Mouse (Mus musculus): ENCODE data around the gene Rdx. TPM values are rescaled to one million over a fixed set of nuclear protein-coding genes. Genes with fewer than 3 reads are reported as not detected.

The Rdx gene
- polyA plus RNA-seq, 1 experiment from 2014 or later: 62.6 TPM

GRCm38 (mm10) chr9:52077692-52078091 lies 30.7 kb downstream of the Rdx start:
- no peak overlapping the region for H3K27ac ChIP-seq (ENCODE audit: low read length)
- WGBS: 94% methylated on average over 1 of the region's 1 CpGs
- no peak overlapping the region for H3K4me3 ChIP-seq (ENCODE audit: low read depth, low read length)
- no peaks in the 10 kb centered on the region for H3K27me3 ChIP-seq (ENCODE audit: control insufficient read depth, insufficient read depth, low read depth, low read length)
- no peak overlapping the region for H3K9ac ChIP-seq (ENCODE audit: low read depth, low read length)
- H3K9me3 ChIP-seq (replicated peaks; ENCODE audit: control insufficient read depth, low read length, poor library complexity, severe bottlenecking): no peaks in the 10 kb centered on the region
- no peaks in the 10 kb centered on the region for H3K4me1 ChIP-seq (ENCODE audit: control insufficient read depth, insufficient read depth, low read length)
- H3K4me2 ChIP-seq (ENCODE audit: low read length): no peak overlapping the region
- ATAC-seq: no peak
- H3K36me3 ChIP-seq (ENCODE audit: control insufficient read depth, insufficient read depth, low read length): peaks cover 3% of the 10 kb centered on the region; the same call in 1 of the 2 replicates

GRCm38 (mm10) chr9:52081979-52082378 lies 35.0 kb downstream of the Rdx start:
- H3K36me3 ChIP-seq (ENCODE audit: control insufficient read depth, insufficient read depth, low read length): peaks cover 18% of the 10 kb centered on the region
- no peak overlapping the region for H3K4me2 ChIP-seq (ENCODE audit: low read length)
- H3K27me3 ChIP-seq (ENCODE audit: control insufficient read depth, insufficient read depth, low read depth, low read length): no peaks in the 10 kb centered on the region
- no peak for ATAC-seq
- H3K4me1 ChIP-seq (ENCODE audit: control insufficient read depth, insufficient read depth, low read length): no peaks in the 10 kb centered on the region
- WGBS: 94% methylated on average over 2 of the region's 2 CpGs
- H3K9ac ChIP-seq (ENCODE audit: low read depth, low read length): no peak overlapping the region
- no peak overlapping the region for H3K27ac ChIP-seq (ENCODE audit: low read length)
- no peak overlapping the region for H3K4me3 ChIP-seq (ENCODE audit: low read depth, low read length)
- no peaks in the 10 kb centered on the region for H3K9me3 ChIP-seq (replicated peaks; ENCODE audit: control insufficient read depth, low read length, poor library complexity, severe bottlenecking)

DNA sequence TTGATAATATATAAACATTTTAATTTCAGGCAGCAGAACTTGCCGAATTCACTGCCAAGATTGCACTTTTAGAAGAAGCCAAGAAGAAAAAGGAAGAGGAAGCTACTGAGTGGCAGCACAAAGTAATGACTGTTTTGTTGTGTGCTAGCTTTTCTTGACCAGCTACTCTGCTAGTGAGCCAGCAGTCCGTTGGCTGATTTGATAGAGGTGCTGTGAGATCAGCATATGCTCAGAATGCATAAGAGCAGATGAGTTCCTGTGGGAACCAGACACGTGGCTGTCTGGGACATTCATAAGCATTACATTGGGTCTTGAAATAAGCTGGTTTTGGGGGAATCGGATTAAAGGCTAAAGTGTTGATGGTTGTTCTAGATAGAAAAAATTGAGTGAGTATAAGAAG lies 35.4 kb downstream of the Rdx start:
- H3K4me2 ChIP-seq (ENCODE audit: low read length): no peak overlapping the region
- peaks cover 18% of the 10 kb centered on the region for H3K36me3 ChIP-seq (ENCODE audit: control insufficient read depth, insufficient read depth, low read length)
- H3K27me3 ChIP-seq (ENCODE audit: control insufficient read depth, insufficient read depth, low read depth, low read length): no peaks in the 10 kb centered on the region
- no peak overlapping the region for H3K9ac ChIP-seq (ENCODE audit: low read depth, low read length)
- no peak overlapping the region for H3K4me3 ChIP-seq (ENCODE audit: low read depth, low read length)
- WGBS: 76% methylated on average over 4 of the region's 4 CpGs
- H3K4me1 ChIP-seq (ENCODE audit: control insufficient read depth, insufficient read depth, low read length): no peaks in the 10 kb centered on the region
- no peaks in the 10 kb centered on the region for H3K9me3 ChIP-seq (replicated peaks; ENCODE audit: control insufficient read depth, low read length, poor library complexity, severe bottlenecking)
- ATAC-seq: no peak
- H3K27ac ChIP-seq (ENCODE audit: low read length): no peak overlapping the region

- no peaks in the 10 kb centered on the region for H3K9me3 ChIP-seq (replicated peaks; ENCODE audit: control insufficient read depth, low read length, poor library complexity, severe bottlenecking)
- H3K4me2 ChIP-seq (ENCODE audit: low read length): no peak overlapping the region
- H3K36me3 ChIP-seq (ENCODE audit: control insufficient read depth, insufficient read depth, low read length): 0 out of 2 replicates have a peak, but pooled peaks cover 2% of the 10 kb centered on the region
- no peak overlapping the region for H3K4me3 ChIP-seq (ENCODE audit: low read depth, low read length)
- H3K9ac ChIP-seq (ENCODE audit: low read depth, low read length): no peak overlapping the region
- WGBS: 93% methylated on average over 9 of the region's 9 CpGs
- no peak for ATAC-seq
- no peaks in the 10 kb centered on the region for H3K4me1 ChIP-seq (ENCODE audit: control insufficient read depth, insufficient read depth, low read length)
- no peak overlapping the region for H3K27ac ChIP-seq (ENCODE audit: low read length)
- H3K27me3 ChIP-seq (ENCODE audit: control insufficient read depth, insufficient read depth, low read depth, low read length): no peaks in the 10 kb centered on the region
Measured at GRCm38 (mm10) chr9:52091752-52092151, 44.8 kb downstream of the Rdx start.

- Histone ChIP-seq H3K4me3 (ENCODE audit: low read depth, low read length) (no peak overlapping the region), H3K4me1 (ENCODE audit: control insufficient read depth, insufficient read depth, low read length) (no peaks in the 10 kb centered on the region), H3K9me3 (replicated peaks; ENCODE audit: control insufficient read depth, low read length, poor library complexity, severe bottlenecking) (no peaks in the 10 kb centered on the region), H3K27ac (ENCODE audit: low read length) (no peak overlapping the region), H3K27me3 (ENCODE audit: control insufficient read depth, insufficient read depth, low read depth, low read length) (no peaks in the 10 kb centered on the region), H3K4me2 (ENCODE audit: low read length) (no peak overlapping the region), H3K9ac (ENCODE audit: low read depth, low read length) (no peak overlapping the region), H3K36me3 (ENCODE audit: control insufficient read depth, insufficient read depth, low read length) (no peaks in the 10 kb centered on the region)
- no peak for ATAC-seq
- WGBS: 85% methylated on average over 5 of the region's 5 CpGs
Measured at GRCm38 (mm10) chr9:52092311-52092710, 45.3 kb downstream of the Rdx start.

DNA sequence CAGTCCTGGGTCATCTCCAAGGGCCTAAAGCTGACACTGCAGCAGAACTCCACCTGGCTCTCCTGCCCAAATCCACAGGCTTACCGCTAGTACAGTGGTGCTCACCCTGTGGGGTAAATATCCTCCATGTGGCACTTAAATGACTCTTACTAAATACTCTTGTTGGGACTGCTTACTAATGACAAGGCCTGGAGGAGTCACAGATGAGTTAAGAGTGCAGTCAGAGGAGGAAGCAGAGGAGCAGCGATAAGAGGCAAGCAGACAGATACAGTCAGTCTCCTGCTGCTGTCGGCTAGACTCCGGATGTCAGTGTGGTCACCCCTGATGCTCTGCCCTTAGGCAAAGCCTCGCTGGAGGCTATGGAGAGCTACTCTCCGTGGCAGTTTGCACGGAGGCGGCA lies 46.1 kb downstream of the Rdx start:
- H3K27ac ChIP-seq (ENCODE audit: low read length): no peak overlapping the region
- no peak for ATAC-seq
- H3K4me1 ChIP-seq (ENCODE audit: control insufficient read depth, insufficient read depth, low read length): no peaks in the 10 kb centered on the region
- 61% methylated on average over 8 of the region's 8 CpGs for WGBS
- H3K4me3 ChIP-seq (ENCODE audit: low read depth, low read length): no peak overlapping the region
- no peaks in the 10 kb centered on the region for H3K9me3 ChIP-seq (replicated peaks; ENCODE audit: control insufficient read depth, low read length, poor library complexity, severe bottlenecking)
- H3K9ac ChIP-seq (ENCODE audit: low read depth, low read length): no peak overlapping the region
- no peaks in the 10 kb centered on the region for H3K27me3 ChIP-seq (ENCODE audit: control insufficient read depth, insufficient read depth, low read depth, low read length)
- no peak overlapping the region for H3K4me2 ChIP-seq (ENCODE audit: low read length)
- H3K36me3 ChIP-seq (ENCODE audit: control insufficient read depth, insufficient read depth, low read length): no peaks in the 10 kb centered on the region

DNA sequence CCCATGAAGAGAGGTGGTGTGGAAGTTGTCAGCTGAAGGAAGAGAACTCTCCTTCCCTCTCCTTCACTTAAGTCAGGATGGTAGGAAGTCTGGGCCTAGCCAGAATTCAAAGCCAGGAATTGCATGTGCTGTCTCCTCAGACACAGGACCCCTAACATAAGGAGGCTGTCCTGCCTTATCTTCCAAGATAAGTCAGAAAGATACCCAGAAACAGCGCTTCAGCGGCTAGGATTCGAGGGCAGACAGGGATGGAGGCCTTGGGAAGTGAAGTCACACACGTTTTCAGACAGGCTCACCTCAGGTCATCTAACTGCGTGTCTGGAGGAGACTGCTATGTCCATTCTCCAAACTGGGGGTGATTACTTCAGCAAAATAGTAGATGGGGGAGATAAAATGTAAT lies 47.0 kb downstream of the Rdx start:
- H3K36me3 ChIP-seq (ENCODE audit: control insufficient read depth, insufficient read depth, low read length): no peaks in the 10 kb centered on the region
- no peak overlapping the region for H3K27ac ChIP-seq (ENCODE audit: low read length)
- no peak overlapping the region for H3K4me2 ChIP-seq (ENCODE audit: low read length)
- no peaks in the 10 kb centered on the region for H3K9me3 ChIP-seq (replicated peaks; ENCODE audit: control insufficient read depth, low read length, poor library complexity, severe bottlenecking)
- no peaks in the 10 kb centered on the region for H3K27me3 ChIP-seq (ENCODE audit: control insufficient read depth, insufficient read depth, low read depth, low read length)
- no peak overlapping the region for H3K9ac ChIP-seq (ENCODE audit: low read depth, low read length)
- no peak for ATAC-seq
- H3K4me3 ChIP-seq (ENCODE audit: low read depth, low read length): no peak overlapping the region
- WGBS: 89% methylated on average over 5 of the region's 5 CpGs
- no peaks in the 10 kb centered on the region for H3K4me1 ChIP-seq (ENCODE audit: control insufficient read depth, insufficient read depth, low read length)

DNA sequence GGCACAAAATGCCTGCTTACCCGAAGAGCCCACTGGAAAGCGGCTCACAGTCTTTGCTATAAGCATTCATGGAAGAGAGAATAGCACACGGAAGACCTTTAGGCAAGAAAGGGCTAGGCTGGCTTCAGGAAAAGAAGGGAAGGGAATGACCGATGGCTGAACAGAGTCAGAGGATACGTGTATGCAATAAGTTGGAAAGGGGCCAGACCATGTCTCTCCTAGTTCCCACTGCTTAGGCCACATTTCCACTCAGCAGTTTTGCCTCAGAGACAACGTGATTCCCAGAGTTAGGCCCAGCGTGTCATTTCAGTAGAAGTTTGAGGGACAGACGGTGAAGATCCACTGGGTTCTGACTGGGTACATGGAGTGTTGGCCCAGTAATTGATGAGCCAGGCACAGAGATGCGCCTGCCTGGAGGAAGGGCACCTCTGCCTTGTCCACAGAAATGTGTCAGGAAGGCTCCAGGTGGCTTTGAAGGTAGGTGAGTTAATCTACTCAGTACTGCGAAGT lies 47.6 kb downstream of the Rdx start:
- no peaks in the 10 kb centered on the region for H3K9me3 ChIP-seq (replicated peaks; ENCODE audit: control insufficient read depth, low read length, poor library complexity, severe bottlenecking)
- no peak overlapping the region for H3K27ac ChIP-seq (ENCODE audit: low read length)
- H3K4me2 ChIP-seq (ENCODE audit: low read length): no peak overlapping the region
- H3K4me3 ChIP-seq (ENCODE audit: low read depth, low read length): no peak overlapping the region
- ATAC-seq: no peak
- no peaks in the 10 kb centered on the region for H3K27me3 ChIP-seq (ENCODE audit: control insufficient read depth, insufficient read depth, low read depth, low read length)
- H3K9ac ChIP-seq (ENCODE audit: low read depth, low read length): no peak overlapping the region
- WGBS: 88% methylated on average over 10 of the region's 10 CpGs
- no peaks in the 10 kb centered on the region for H3K4me1 ChIP-seq (ENCODE audit: control insufficient read depth, insufficient read depth, low read length)
- H3K36me3 ChIP-seq (ENCODE audit: control insufficient read depth, insufficient read depth, low read length): no peaks in the 10 kb centered on the region

- Histone ChIP-seq H3K36me3 (ENCODE audit: control insufficient read depth, insufficient read depth, low read length) (0 out of 2 replicates have a peak, but pooled peaks cover under 1% of the 10 kb centered on the region), H3K27ac (ENCODE audit: low read length) (no peak overlapping the region), H3K4me2 (ENCODE audit: low read length) (no peak overlapping the region), H3K9ac (ENCODE audit: low read depth, low read length) (no peak overlapping the region), H3K4me1 (ENCODE audit: control insufficient read depth, insufficient read depth, low read length) (no peaks in the 10 kb centered on the region), H3K4me3 (ENCODE audit: low read depth, low read length) (no peak overlapping the region), H3K9me3 (replicated peaks; ENCODE audit: control insufficient read depth, low read length, poor library complexity, severe bottlenecking) (no peaks in the 10 kb centered on the region), H3K27me3 (ENCODE audit: control insufficient read depth, insufficient read depth, low read depth, low read length) (no peaks in the 10 kb centered on the region)
- WGBS: 79% methylated on average over 3 of the region's 3 CpGs
- ATAC-seq: no peak
Measured at GRCm38 (mm10) chr9:52095666-52096065, 48.7 kb downstream of the Rdx start.

Measured in midbrain, embryonic 16.5 days (tissue).